19 mouse cellular contexts compared by ENCODE assay signal in the genomic region with DNA sequence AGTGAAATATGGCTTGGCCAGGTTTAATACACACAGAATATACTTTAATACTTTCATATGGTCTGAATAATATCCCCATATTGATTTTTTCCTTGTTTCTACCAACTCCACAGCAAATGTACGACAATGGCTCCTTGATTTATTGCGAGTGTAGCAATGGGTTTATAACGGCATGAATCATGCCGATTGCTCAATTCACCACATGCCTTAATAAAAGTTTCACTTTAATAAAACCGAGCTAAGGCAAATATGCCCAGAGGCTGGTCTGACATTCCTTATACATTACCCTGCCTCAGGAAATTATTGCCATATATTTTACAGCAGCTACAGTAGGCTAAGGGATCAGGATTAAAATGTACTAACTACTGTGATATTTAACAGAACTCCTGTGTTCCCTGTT.
DNase-seq lines count a peak whose midpoint lies in the region; ATAC-seq and TF ChIP-seq lines count a peak whose summit lies in the region.
"Had no signal": no experiment of that assay in that cellular context is flagged by ENCODE, and none has a peak within 500 bp of the region (broad histone marks: within the 10 kb centered on the region; RNA-seq: fewer than 3 reads in every experiment).

No protein-coding gene starts in this region.

- no peak overlapping the region for H3K9ac ChIP-seq in limb, embryonic 12.5 days (replicated peaks)
- H3K9ac ChIP-seq: forebrain, embryonic 13.5 days; liver, embryonic 14.5 days; midbrain, embryonic 15.5 days had no signal

- H3K9me3 ChIP-seq in embryonic facial prominence, embryonic 10.5 days = no peaks in the 10 kb centered on the region
- no peaks in the 10 kb centered on the region for H3K9me3 ChIP-seq in limb, embryonic 12.5 days
- H3K9me3 ChIP-seq: forebrain, embryonic 13.5 days; midbrain, embryonic 15.5 days had no signal

- WGBS in kidney, adult 2 months = 54% methylated on average over 5 of the region's 5 CpGs
- 88% methylated on average over 5 of the region's 5 CpGs for WGBS in embryonic facial prominence, embryonic 10.5 days
- 37% methylated on average over 5 of the region's 5 CpGs for WGBS in limb, embryonic 12.5 days

- H3K79me2 ChIP-seq in C2C12 (ENCODE audit: control insufficient read depth, insufficient read depth) = no peaks in the 10 kb centered on the region

- TF ChIP-seq CTCF in kidney, adult 2 months (conservative IDR thresholded peaks at IDR 0.05; ENCODE audit: insufficient read depth, insufficient read length, low read depth, low read length) = no peak
- TF ChIP-seq CTCF in C2C12 (IDR thresholded peaks at IDR 0.05; ENCODE audit: control insufficient read depth, insufficient read depth, insufficient read length) = no peak

- DNase-seq in kidney, adult 2 months = peak; percentile 4
- no peak for DNase-seq in kidney, postnatal 36 days
- DNase-seq in embryonic facial prominence, embryonic 10.5 days (ENCODE audit: low spot score) = no peak
- DNase-seq in right cerebral cortex, postnatal 14 days = no peak
- DNase-seq: cerebellum, adult 2 months; embryo, embryonic 11 days; gastrocnemius, postnatal 36 days; kidney, postnatal 4 days; right cerebral cortex, postnatal 25 days; thymus, postnatal 14 days had no signal

- no peak overlapping the region for H3K27ac ChIP-seq in kidney, adult 2 months (ENCODE audit: insufficient read depth, low read depth, low read length)
- peak overlapping the region; percentile 19; the same call in 1 of the 2 replicates for H3K27ac ChIP-seq in embryonic facial prominence, embryonic 10.5 days (replicated peaks)
- H3K27ac ChIP-seq in limb, embryonic 12.5 days = peak overlapping the region; percentile 54; the same call in 1 of the 2 replicates
- H3K27ac ChIP-seq: forebrain, embryonic 13.5 days; liver, embryonic 14.5 days; macrophage; midbrain, embryonic 15.5 days had no signal

- H3K4me1 ChIP-seq in kidney, adult 2 months (ENCODE audit: control insufficient read depth, insufficient read depth, low read length) = no peaks in the 10 kb centered on the region
- H3K4me1 ChIP-seq in embryonic facial prominence, embryonic 10.5 days = peaks cover 5% of the 10 kb centered on the region
- peaks cover 15% of the 10 kb centered on the region for H3K4me1 ChIP-seq in limb, embryonic 12.5 days (replicated peaks)
- H3K4me1 ChIP-seq: forebrain, embryonic 13.5 days; midbrain, embryonic 15.5 days had no signal

- no peaks in the 10 kb centered on the region for H3K27me3 ChIP-seq in kidney, adult 2 months (replicated peaks; ENCODE audit: control insufficient read depth, insufficient read depth, low read length)
- H3K27me3 ChIP-seq in C2C12 (ENCODE audit: control insufficient read depth, insufficient read depth, insufficient read length) = no peaks in the 10 kb centered on the region
- H3K27me3 ChIP-seq in embryonic facial prominence, embryonic 10.5 days (replicated peaks; ENCODE audit: low read depth, poor library complexity, severe bottlenecking) = no peaks in the 10 kb centered on the region
- H3K27me3 ChIP-seq in limb, embryonic 12.5 days = no peaks in the 10 kb centered on the region
- H3K27me3 ChIP-seq: CH12.LX; forebrain, embryonic 13.5 days; midbrain, embryonic 15.5 days had no signal

- H3K36me3 ChIP-seq in kidney, adult 2 months (ENCODE audit: control insufficient read depth, insufficient read depth, low read length) = no peaks in the 10 kb centered on the region
- no peaks in the 10 kb centered on the region for H3K36me3 ChIP-seq in C2C12 (ENCODE audit: control insufficient read depth, insufficient read depth)
- no peaks in the 10 kb centered on the region for H3K36me3 ChIP-seq in embryonic facial prominence, embryonic 10.5 days (replicated peaks)
- no peaks in the 10 kb centered on the region for H3K36me3 ChIP-seq in limb, embryonic 12.5 days
- H3K36me3 ChIP-seq: midbrain, embryonic 15.5 days had no signal

- no peak overlapping the region for H3ac ChIP-seq in C2C12 (ENCODE audit: control insufficient read depth, insufficient read length, low read depth)

- TF ChIP-seq POLR2A in kidney, adult 2 months (IDR thresholded peaks at IDR 0.05; ENCODE audit: low read depth, low read length) = no peak

- peak; percentile 78; the same call in 1 of the 2 replicates for ATAC-seq in limb, embryonic 12.5 days (ENCODE audit: insufficient number of reproducible peaks, insufficient read depth, low FRiP score, low TSS enrichment, low read depth)
- no peak for ATAC-seq in erythroid progenitor cell, adult 5-6 weeks (replicated peaks; ENCODE audit: low FRiP score, poor library complexity, severe bottlenecking)
- ATAC-seq: forebrain, embryonic 13.5 days; inflammation-experienced regulatory T-cells, adult 6 months; midbrain, embryonic 15.5 days had no signal

- H3K4me2 ChIP-seq in limb, embryonic 12.5 days = no peak overlapping the region
- H3K4me2 ChIP-seq: forebrain, embryonic 13.5 days; midbrain, embryonic 15.5 days had no signal

- H3K79me3 ChIP-seq in C2C12 (ENCODE audit: low read depth) = no peaks in the 10 kb centered on the region

- no peak overlapping the region for H3K4me3 ChIP-seq in kidney, adult 2 months (ENCODE audit: insufficient read depth, low read depth, low read length)
- H3K4me3 ChIP-seq in C2C12 (ENCODE audit: insufficient read depth, poor library complexity, severe bottlenecking) = no peak overlapping the region
- H3K4me3 ChIP-seq in embryonic facial prominence, embryonic 10.5 days = no peak overlapping the region
- no peak overlapping the region for H3K4me3 ChIP-seq in limb, embryonic 12.5 days (replicated peaks)
- H3K4me3 ChIP-seq: forebrain, embryonic 13.5 days; midbrain, embryonic 15.5 days had no signal

TF ChIP-seq in C2C12, 6 proteins besides CTCF, POLR2A, EP300 and RAD21:
- TF ChIP-seq MAX (IDR thresholded peaks at IDR 0.05) (no peak), CEBPB (IDR thresholded peaks at IDR 0.05; ENCODE audit: low read depth) (peak; percentile 100), USF1 (IDR thresholded peaks at IDR 0.05; ENCODE audit: low read depth) (no peak), FOSL1 (IDR thresholded peaks at IDR 0.05; ENCODE audit: insufficient read depth, low read length, poor library complexity, severe bottlenecking) (peak; percentile 85), MYOD1 (IDR thresholded peaks at IDR 0.05; ENCODE audit: control insufficient read depth, insufficient read length, low read depth) (no peak), MYOG (IDR thresholded peaks at IDR 0.05; ENCODE audit: control insufficient read depth, extremely low read depth, insufficient read length) (no peak)
